Mouse (Mus musculus) E14TG2a.4 (cell line): Measurements from ENCODE around the gene Agap1.

Experiments
- CTCF ChIP-seq: conservative IDR thresholded peaks from 2 replicates; pipeline ENCODE4 v1.5.1; 2014; ENCODE audit warnings: low read length
- POU5F1 ChIP-seq: IDR thresholded peaks from 2 replicates; pipeline ENCODE4 v1.6.1; 2014; ENCODE audit warnings: low read length, borderline replicate concordance

DNA sequence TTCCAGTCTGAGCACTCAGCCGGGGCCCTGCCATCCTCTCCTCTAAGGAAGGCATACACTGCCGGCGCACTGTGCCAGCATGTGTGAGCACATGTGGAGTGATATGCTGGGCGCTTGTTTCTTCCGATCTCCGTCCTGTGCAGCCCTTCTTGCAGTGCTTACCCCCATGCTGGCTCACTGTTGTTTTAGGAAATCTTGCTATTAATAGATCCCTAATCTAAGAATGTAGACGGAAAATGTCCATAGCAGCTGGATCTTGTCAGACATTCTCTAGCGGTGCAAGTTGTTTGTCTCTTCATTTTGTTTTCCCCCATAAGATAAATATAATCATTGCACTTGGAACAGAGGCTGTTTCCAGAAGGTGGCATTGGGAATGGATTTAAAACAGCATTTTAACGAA, 79.1 kb downstream of the Agap1 start:
- TF ChIP-seq CTCF (no peak), POU5F1 (no peak)
